Mouse (Mus musculus) small intestine, adult 2 months (tissue): ENCODE measurements around the gene Acot7. TPM values are rescaled to one million over a fixed set of nuclear protein-coding genes. Genes with fewer than 3 reads are reported as not detected.

Source experiments
- H3K27ac ChIP-seq: fragments of 200-500 bp; 2 replicates; pipeline ENCODE4 v1.5.1; 2012; ENCODE audit warnings: low read depth, low read length, control low read depth, inconsistent platforms; ENCODE audit not compliant: insufficient read depth
- H3K27me3 ChIP-seq: fragments of 200-500 bp; 2 replicates; pipeline ENCODE4 v1.6.1; 2012; ENCODE audit warnings: mild to moderate bottlenecking, moderate library complexity, low read length, inconsistent platforms; ENCODE audit not compliant: control insufficient read depth, insufficient read depth
- H3K36me3 ChIP-seq: fragments of 200-500 bp; 2 replicates; pipeline ENCODE4 v1.6.1; 2012; ENCODE audit warnings: mild to moderate bottlenecking, low read length, control low read depth, inconsistent platforms; ENCODE audit not compliant: control insufficient read depth, insufficient read depth
- H3K4me1 ChIP-seq: fragments of 200-500 bp; 2 replicates; pipeline ENCODE4 v1.6.1; 2012; ENCODE audit warnings: low read length, inconsistent platforms, mixed read lengths; ENCODE audit not compliant: control insufficient read depth, insufficient read depth, insufficient read length
- H3K4me3 ChIP-seq: fragments of 200-500 bp; 2 replicates; pipeline ENCODE4 v1.5.1; 2012; ENCODE audit warnings: low read depth, mild to moderate bottlenecking, control low read depth, inconsistent platforms, low read length, moderate library complexity
- CTCF ChIP-seq: fragments of 200-500 bp; IDR thresholded peaks from 2 replicates; pipeline ENCODE4 v1.5.1; 2012; ENCODE audit warnings: low read depth, mild to moderate bottlenecking, control low read depth, inconsistent platforms, low read length, moderate library complexity, mixed read lengths; ENCODE audit not compliant: insufficient replicate concordance, insufficient read length; ENCODE audit errors: extremely low read depth
- POLR2A ChIP-seq: fragments of 200-500 bp; IDR thresholded peaks from 2 replicates; pipeline ENCODE4 v1.6.1; 2012; ENCODE audit warnings: low read depth, mild to moderate bottlenecking, control low read depth, inconsistent platforms, low read length, moderate library complexity
- WGBS: fragments of 180-500 bp; shearing (Covaris S2); methylation state at CpG from one replicate; pipeline ENCODE4 v1.1.7; 2018; 5-methylcytosine and 5-hydroxymethylcytosine counted together
- polyA plus RNA-seq: library from polyadenylated mRNA; depleted of rRNA; stranded (reverse); fragments of >200 nt; gene quantifications from 2 replicates; pipeline ENCODE4 v1.2.3, GENCODE M21; 2012

The Acot7 gene
- polyA plus RNA-seq, 1 experiment = 33.4 TPM

DNA sequence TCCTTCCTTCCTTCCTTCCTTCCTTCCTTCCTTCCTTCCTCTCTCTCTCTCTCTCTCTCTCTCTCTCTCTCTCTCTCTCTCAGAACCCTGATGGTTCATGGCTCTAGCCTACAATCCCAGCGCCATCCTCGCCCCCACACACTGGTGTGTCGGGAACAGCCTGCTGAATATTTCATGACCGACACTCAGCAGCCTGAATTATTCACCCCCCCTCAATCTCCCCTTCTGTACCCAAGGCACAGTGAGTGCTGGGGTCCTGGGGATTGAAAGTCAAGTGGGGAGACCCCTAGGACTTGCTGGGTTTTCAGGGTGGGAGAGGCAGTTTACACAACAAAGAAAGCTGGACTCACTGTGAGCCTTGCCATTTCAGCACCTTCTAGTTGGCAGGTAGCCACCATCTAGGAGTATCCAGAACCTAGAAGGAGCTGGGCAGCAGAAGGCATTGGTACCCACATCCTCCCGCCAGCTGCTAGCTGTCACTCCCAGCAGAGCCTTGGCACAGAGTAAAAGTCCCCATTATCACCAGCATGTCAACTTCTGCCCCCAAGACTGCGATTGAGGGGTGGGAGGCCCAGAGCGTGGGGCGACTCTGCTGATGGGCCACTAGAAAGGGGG, 36.3 kb upstream of the Acot7 start:
- Histone ChIP-seq H3K4me3 (no peak overlapping the region), H3K27me3 (no peaks in the 10 kb centered on the region), H3K4me1 (peaks cover 15% of the 10 kb centered on the region), H3K36me3 (no peaks in the 10 kb centered on the region), H3K27ac (no peak overlapping the region)
- TF ChIP-seq POLR2A (no peak), CTCF (no peak)
- 78% methylated on average over 8 of the region's 8 CpGs for WGBS

DNA sequence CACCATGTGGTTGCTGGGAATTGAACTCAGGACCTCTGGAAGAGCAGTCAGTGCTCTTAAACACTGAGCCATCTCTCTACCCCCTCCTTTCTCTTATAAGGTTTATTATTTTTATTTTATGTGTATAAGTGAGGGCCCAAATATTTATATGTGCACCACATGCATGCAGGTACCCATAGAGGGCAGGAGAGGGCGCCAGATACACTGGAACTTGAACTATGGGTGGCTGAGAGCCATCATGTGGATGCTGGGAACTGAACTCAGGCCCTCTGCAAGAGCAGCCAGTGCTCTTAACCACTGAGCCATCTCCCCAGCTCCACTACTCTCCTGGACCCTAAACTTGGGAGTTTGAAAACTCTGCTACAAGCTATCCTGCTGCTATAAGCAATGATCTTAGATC, 34.3 kb upstream of the Acot7 start:
- TF ChIP-seq CTCF (no peak), POLR2A (no peak)
- H3K4me3 ChIP-seq = no peak overlapping the region
- H3K27me3 ChIP-seq = no peaks in the 10 kb centered on the region
- H3K27ac ChIP-seq = no peak overlapping the region
- 28% methylated on average over 1 of the region's 1 CpGs for WGBS
- no peaks in the 10 kb centered on the region for H3K36me3 ChIP-seq
- peaks cover 5% of the 10 kb centered on the region for H3K4me1 ChIP-seq

DNA sequence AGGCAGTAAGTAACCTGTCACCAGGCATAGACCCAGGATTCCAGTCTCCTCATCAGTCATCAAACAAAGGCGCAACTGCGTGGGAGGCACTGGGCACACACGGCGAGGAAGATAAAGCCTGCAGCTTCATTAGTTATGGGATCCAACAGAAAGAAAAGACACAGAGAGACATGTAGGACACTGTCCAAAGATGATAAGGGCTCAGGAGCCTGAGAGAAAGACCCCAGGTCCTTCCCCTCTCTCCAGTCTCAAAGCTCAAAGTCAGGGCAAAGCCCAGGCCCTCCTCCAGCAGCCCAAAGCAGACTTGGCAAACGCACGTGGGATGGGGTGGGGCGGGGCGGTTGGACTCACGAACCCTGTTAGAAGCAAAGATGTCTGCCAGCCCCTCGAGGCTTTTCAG, 32.5 kb upstream of the Acot7 start:
- TF ChIP-seq POLR2A (no peak), CTCF (no peak)
- H3K4me3 ChIP-seq = no peak overlapping the region
- WGBS = 31% methylated on average over 10 of the region's 10 CpGs
- H3K4me1 ChIP-seq = no peaks in the 10 kb centered on the region; the same call in 1 of the 2 replicates
- H3K36me3 ChIP-seq = no peaks in the 10 kb centered on the region
- no peak overlapping the region for H3K27ac ChIP-seq
- H3K27me3 ChIP-seq = no peaks in the 10 kb centered on the region

DNA sequence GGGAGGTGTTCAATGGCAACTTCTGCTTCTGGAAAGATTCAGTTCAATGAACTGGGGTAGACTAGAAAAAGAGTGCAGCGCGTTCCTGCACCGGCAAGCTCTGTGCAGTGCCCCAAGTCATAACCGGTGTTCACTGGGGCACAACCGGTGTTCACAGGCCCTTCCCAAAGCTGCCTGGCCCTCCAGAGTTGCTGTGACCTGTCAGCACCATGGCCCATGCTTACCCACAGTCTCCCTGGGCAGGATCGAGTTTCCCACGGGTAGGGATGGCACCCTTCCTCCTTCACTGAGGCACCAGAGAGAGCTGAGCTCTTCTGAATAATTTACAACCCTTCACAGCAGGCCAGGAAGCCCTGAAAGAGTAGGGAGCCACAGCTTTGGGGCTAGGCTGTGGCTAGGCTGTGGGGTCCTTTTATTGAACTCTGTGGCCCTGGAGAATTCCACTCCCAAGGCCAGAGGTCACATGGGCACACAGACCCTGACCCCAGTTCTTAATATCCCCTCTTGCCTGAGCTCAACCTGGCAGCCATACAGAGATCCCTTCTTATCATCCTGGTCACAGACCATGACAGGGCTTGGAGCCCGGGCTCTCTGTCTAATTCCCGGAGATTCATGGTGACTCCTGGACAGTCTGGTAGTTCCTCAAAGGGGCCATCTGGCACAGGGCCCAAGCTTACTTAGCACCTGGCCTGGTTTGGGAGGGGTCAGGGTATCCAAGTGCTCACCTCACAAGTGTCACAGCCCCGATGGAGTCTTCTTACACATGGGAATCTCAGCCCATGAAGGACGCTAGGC, 31.7 kb upstream of the Acot7 start:
- no peak overlapping the region for H3K27ac ChIP-seq
- TF ChIP-seq CTCF (no peak), POLR2A (no peak)
- WGBS = 66% methylated on average over 11 of the region's 11 CpGs
- H3K4me1 ChIP-seq = no peaks in the 10 kb centered on the region; the same call in 1 of the 2 replicates
- H3K4me3 ChIP-seq = no peak overlapping the region
- H3K36me3 ChIP-seq = no peaks in the 10 kb centered on the region
- no peaks in the 10 kb centered on the region for H3K27me3 ChIP-seq

DNA sequence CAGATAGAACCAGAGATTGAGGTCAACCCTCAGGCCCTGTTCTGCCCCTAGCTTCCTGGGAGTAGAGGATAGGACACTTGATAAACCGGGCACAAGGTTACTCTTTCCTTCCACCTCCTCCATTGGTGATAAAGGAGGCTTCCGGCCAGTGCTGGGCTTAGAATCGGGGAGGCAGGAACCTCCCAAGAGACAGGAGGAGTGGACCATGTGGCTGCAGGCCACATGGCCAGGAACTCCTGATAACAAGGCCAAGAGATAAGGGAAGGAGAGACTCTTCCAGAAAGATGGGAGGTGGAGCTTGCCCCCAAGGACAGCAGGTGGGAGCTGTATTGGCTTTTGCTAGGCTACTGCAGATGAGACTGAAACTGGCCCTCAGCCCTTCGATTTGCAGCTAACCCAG, 27.4 kb upstream of the Acot7 start:
- Histone ChIP-seq H3K4me1 (peaks cover 11% of the 10 kb centered on the region), H3K27me3 (peaks cover 6% of the 10 kb centered on the region), H3K36me3 (no peaks in the 10 kb centered on the region), H3K4me3 (no peak overlapping the region), H3K27ac (no peak overlapping the region)
- WGBS = 55% methylated on average over 4 of the region's 4 CpGs
- TF ChIP-seq CTCF (no peak), POLR2A (no peak)

DNA sequence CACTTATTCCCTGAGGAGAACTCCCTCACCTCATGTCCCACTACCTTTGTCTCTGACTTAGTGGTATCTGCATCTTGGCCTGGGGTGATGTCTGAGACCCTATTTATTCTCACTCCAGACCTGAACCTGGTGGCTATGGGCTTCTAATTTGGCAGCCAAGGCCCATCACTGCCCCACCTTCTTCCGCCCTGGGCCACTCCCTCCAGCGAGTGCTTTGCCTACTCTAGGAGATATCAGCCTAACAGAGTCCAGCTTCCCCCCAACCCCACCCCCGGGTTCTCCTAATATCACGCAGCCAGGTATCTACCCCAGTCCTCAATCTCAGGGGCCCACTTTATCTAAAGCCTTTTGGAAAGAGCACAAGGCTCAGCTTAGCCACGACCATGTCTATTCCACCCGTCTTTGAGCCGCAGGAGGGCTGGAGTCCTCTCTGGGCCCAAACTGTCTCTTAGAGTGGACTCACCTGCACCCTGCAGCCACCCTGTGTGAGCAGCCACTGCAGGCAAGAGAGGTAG, 26.4 kb upstream of the Acot7 start:
- peaks cover 11% of the 10 kb centered on the region for H3K4me1 ChIP-seq
- H3K4me3 ChIP-seq = peak overlapping the region; percentile 59
- 28% methylated on average over 7 of the region's 7 CpGs for WGBS
- no peaks in the 10 kb centered on the region for H3K36me3 ChIP-seq
- peaks cover 6% of the 10 kb centered on the region for H3K27me3 ChIP-seq
- no peak for TF ChIP-seq POLR2A
- TF ChIP-seq CTCF = no peak
- H3K27ac ChIP-seq = no peak overlapping the region

DNA sequence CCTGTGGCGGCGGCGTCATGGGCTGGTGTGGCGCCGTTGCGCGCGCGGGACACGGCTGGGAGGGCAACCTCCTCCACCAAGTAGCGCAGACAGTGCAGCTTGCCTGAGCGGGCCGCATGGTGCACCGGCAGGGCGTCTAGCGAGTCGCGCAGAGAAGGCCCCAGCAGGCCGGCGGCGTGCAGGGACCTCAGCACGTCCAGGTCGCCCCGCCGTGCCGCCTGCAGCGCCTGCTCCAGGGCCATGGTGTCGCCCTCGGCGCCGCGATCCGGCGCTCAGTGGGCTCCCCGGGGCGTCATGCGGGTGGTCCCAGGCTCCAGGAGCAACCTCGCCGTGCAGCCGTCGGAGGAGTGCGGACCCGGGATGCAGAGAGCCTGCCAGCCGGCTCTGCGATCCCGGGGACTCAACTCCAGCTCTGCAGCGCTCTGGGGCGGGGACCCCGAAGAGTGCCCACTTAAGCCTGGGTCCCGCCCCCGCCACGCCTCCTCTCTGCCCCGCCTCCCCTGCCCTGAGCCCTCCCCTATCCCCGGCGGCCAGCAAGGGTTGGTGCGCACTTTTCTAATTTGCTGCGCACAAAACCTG, 25.9 kb upstream of the Acot7 start, which contains the start of gene Espn:
Gene Espn (minus strand): TSS at position 406 of the 579 bp plus-strand sequence.
- peaks cover 6% of the 10 kb centered on the region for H3K27me3 ChIP-seq
- peaks cover 11% of the 10 kb centered on the region for H3K4me1 ChIP-seq
- 2% methylated on average over 54 of the region's 57 CpGs for WGBS
- peak within 1 kb of the TSS; percentile 59 for H3K4me3 ChIP-seq
- TF ChIP-seq POLR2A (no peak), CTCF (no peak)
- H3K36me3 ChIP-seq = no peaks in the 10 kb centered on the region
- no peak within 1 kb of the TSS for H3K27ac ChIP-seq
